Mouse (Mus musculus): ENCODE results near the gene Adarb1. TPM values are rescaled to one million over a fixed set of nuclear protein-coding genes. Genes with fewer than 3 reads are reported as not detected.

Gene Adarb1
- polyA plus RNA-seq, 1 experiment from 2014 or later, result 3.0 TPM

GRCm38 (mm10) chr10:77324716-77325115 is 93.4 kb downstream of the Adarb1 start:
- H3K9ac ChIP-seq (ENCODE audit: low read depth, low read length), result no peak overlapping the region
- no peaks in the 10 kb centered on the region for H3K36me3 ChIP-seq (ENCODE audit: control insufficient read depth, insufficient read depth, low read length)
- 87% methylated on average over 6 of the region's 6 CpGs for WGBS
- no peaks in the 10 kb centered on the region for H3K4me1 ChIP-seq (ENCODE audit: control insufficient read depth, insufficient read depth, low read length)
- no peaks in the 10 kb centered on the region for H3K27me3 ChIP-seq (replicated peaks; ENCODE audit: control insufficient read depth, insufficient read depth, low read length)
- ATAC-seq, result no peak
- no peak overlapping the region for H3K4me3 ChIP-seq (ENCODE audit: low read length)
- H3K9me3 ChIP-seq (ENCODE audit: control insufficient read depth, low read length), result no peaks in the 10 kb centered on the region
- no peak overlapping the region for H3K27ac ChIP-seq (ENCODE audit: low read length)
- no peak overlapping the region for H3K4me2 ChIP-seq (ENCODE audit: low read depth, low read length)

- WGBS, result 75% methylated on average over 8 of the region's 8 CpGs
- Histone ChIP-seq H3K27me3 (replicated peaks; ENCODE audit: control insufficient read depth, insufficient read depth, low read length) (no peaks in the 10 kb centered on the region), H3K9ac (ENCODE audit: low read depth, low read length) (no peak overlapping the region), H3K9me3 (ENCODE audit: control insufficient read depth, low read length) (no peaks in the 10 kb centered on the region), H3K27ac (ENCODE audit: low read length) (no peak overlapping the region), H3K4me2 (ENCODE audit: low read depth, low read length) (no peak overlapping the region), H3K4me1 (ENCODE audit: control insufficient read depth, insufficient read depth, low read length) (no peaks in the 10 kb centered on the region), H3K4me3 (ENCODE audit: low read length) (no peak overlapping the region), H3K36me3 (ENCODE audit: control insufficient read depth, insufficient read depth, low read length) (no peaks in the 10 kb centered on the region)
- no peak for ATAC-seq
Measured at GRCm38 (mm10) chr10:77321611-77322010, 96.5 kb downstream of the Adarb1 start.

- WGBS, result 88% methylated on average over 1 of the region's 1 CpGs
- Histone ChIP-seq H3K27me3 (replicated peaks; ENCODE audit: control insufficient read depth, insufficient read depth, low read length) (no peaks in the 10 kb centered on the region), H3K9ac (ENCODE audit: low read depth, low read length) (no peak overlapping the region), H3K4me3 (ENCODE audit: low read length) (no peak overlapping the region), H3K9me3 (ENCODE audit: control insufficient read depth, low read length) (no peaks in the 10 kb centered on the region), H3K27ac (ENCODE audit: low read length) (no peak overlapping the region), H3K4me2 (ENCODE audit: low read depth, low read length) (no peak overlapping the region), H3K36me3 (ENCODE audit: control insufficient read depth, insufficient read depth, low read length) (no peaks in the 10 kb centered on the region), H3K4me1 (ENCODE audit: control insufficient read depth, insufficient read depth, low read length) (no peaks in the 10 kb centered on the region)
- ATAC-seq, result no peak
Measured at GRCm38 (mm10) chr10:77321001-77321400, 97.1 kb downstream of the Adarb1 start.

GRCm38 (mm10) chr10:77315682-77316081 is 102.4 kb downstream of the Adarb1 start:
- Histone ChIP-seq H3K4me1 (ENCODE audit: control insufficient read depth, insufficient read depth, low read length) (no peaks in the 10 kb centered on the region), H3K27ac (ENCODE audit: low read length) (no peak overlapping the region), H3K9me3 (ENCODE audit: control insufficient read depth, low read length) (no peaks in the 10 kb centered on the region), H3K27me3 (replicated peaks; ENCODE audit: control insufficient read depth, insufficient read depth, low read length) (no peaks in the 10 kb centered on the region), H3K36me3 (ENCODE audit: control insufficient read depth, insufficient read depth, low read length) (no peaks in the 10 kb centered on the region), H3K4me3 (ENCODE audit: low read length) (no peak overlapping the region), H3K4me2 (ENCODE audit: low read depth, low read length) (no peak overlapping the region), H3K9ac (ENCODE audit: low read depth, low read length) (no peak overlapping the region)
- WGBS, result 84% methylated on average over 2 of the region's 2 CpGs
- no peak for ATAC-seq

GRCm38 (mm10) chr10:77314711-77315266 is 103.3 kb downstream of the Adarb1 start:
- no peaks in the 10 kb centered on the region for H3K4me1 ChIP-seq (ENCODE audit: control insufficient read depth, insufficient read depth, low read length)
- H3K9me3 ChIP-seq (ENCODE audit: control insufficient read depth, low read length), result no peaks in the 10 kb centered on the region
- no peak overlapping the region for H3K4me3 ChIP-seq (ENCODE audit: low read length)
- H3K4me2 ChIP-seq (ENCODE audit: low read depth, low read length), result no peak overlapping the region
- H3K36me3 ChIP-seq (ENCODE audit: control insufficient read depth, insufficient read depth, low read length), result no peaks in the 10 kb centered on the region
- no peak overlapping the region for H3K27ac ChIP-seq (ENCODE audit: low read length)
- WGBS, result 88% methylated on average over 9 of the region's 9 CpGs
- ATAC-seq, result no peak
- H3K27me3 ChIP-seq (replicated peaks; ENCODE audit: control insufficient read depth, insufficient read depth, low read length), result no peaks in the 10 kb centered on the region
- H3K9ac ChIP-seq (ENCODE audit: low read depth, low read length), result no peak overlapping the region

GRCm38 (mm10) chr10:77308978-77309377 is 109.1 kb downstream of the Adarb1 start:
- no peak overlapping the region for H3K4me2 ChIP-seq (ENCODE audit: low read depth, low read length)
- no peak for ATAC-seq
- H3K27ac ChIP-seq (ENCODE audit: low read length), result no peak overlapping the region
- H3K4me1 ChIP-seq (ENCODE audit: control insufficient read depth, insufficient read depth, low read length), result no peaks in the 10 kb centered on the region
- H3K27me3 ChIP-seq (replicated peaks; ENCODE audit: control insufficient read depth, insufficient read depth, low read length), result no peaks in the 10 kb centered on the region
- H3K36me3 ChIP-seq (ENCODE audit: control insufficient read depth, insufficient read depth, low read length), result no peaks in the 10 kb centered on the region
- H3K9me3 ChIP-seq (ENCODE audit: control insufficient read depth, low read length), result no peaks in the 10 kb centered on the region
- no peak overlapping the region for H3K9ac ChIP-seq (ENCODE audit: low read depth, low read length)
- WGBS, result 53% methylated on average over 10 of the region's 10 CpGs
- no peak overlapping the region for H3K4me3 ChIP-seq (ENCODE audit: low read length)

- no peak for ATAC-seq
- Histone ChIP-seq H3K27me3 (replicated peaks; ENCODE audit: control insufficient read depth, insufficient read depth, low read length) (no peaks in the 10 kb centered on the region), H3K4me2 (ENCODE audit: low read depth, low read length) (no peak overlapping the region)
Measured at GRCm38 (mm10) chr10:77305766-77306165, 112.3 kb downstream of the Adarb1 start.

GRCm38 (mm10) chr10:77304840-77305533 is 113.1 kb downstream of the Adarb1 start:
- 40% methylated on average over 4 of the region's 4 CpGs for WGBS
- H3K36me3 ChIP-seq (ENCODE audit: control insufficient read depth, insufficient read depth, low read length), result no peaks in the 10 kb centered on the region

More at GRCm38 (mm10) chr10:77305766-77306165, 112.3 kb downstream of the Adarb1 start:
- Histone ChIP-seq H3K9ac (ENCODE audit: low read depth, low read length) (no peak overlapping the region), H3K36me3 (ENCODE audit: control insufficient read depth, insufficient read depth, low read length) (no peaks in the 10 kb centered on the region), H3K27ac (ENCODE audit: low read length) (no peak overlapping the region), H3K9me3 (ENCODE audit: control insufficient read depth, low read length) (no peaks in the 10 kb centered on the region), H3K4me3 (ENCODE audit: low read length) (no peak overlapping the region), H3K4me1 (ENCODE audit: control insufficient read depth, insufficient read depth, low read length) (no peaks in the 10 kb centered on the region)
- WGBS, result 72% methylated on average over 8 of the region's 8 CpGs

GRCm38 (mm10) chr10:77304362-77304761 is 113.7 kb downstream of the Adarb1 start:
- no peak for ATAC-seq
- no peaks in the 10 kb centered on the region for H3K4me1 ChIP-seq (ENCODE audit: control insufficient read depth, insufficient read depth, low read length)
- no peaks in the 10 kb centered on the region for H3K9me3 ChIP-seq (ENCODE audit: control insufficient read depth, low read length)
- H3K4me3 ChIP-seq (ENCODE audit: low read length), result no peak overlapping the region
- WGBS, result 88% methylated on average over 3 of the region's 3 CpGs
- H3K27ac ChIP-seq (ENCODE audit: low read length), result no peak overlapping the region
- no peak overlapping the region for H3K4me2 ChIP-seq (ENCODE audit: low read depth, low read length)
- H3K9ac ChIP-seq (ENCODE audit: low read depth, low read length), result no peak overlapping the region
- H3K27me3 ChIP-seq (replicated peaks; ENCODE audit: control insufficient read depth, insufficient read depth, low read length), result no peaks in the 10 kb centered on the region
- H3K36me3 ChIP-seq (ENCODE audit: control insufficient read depth, insufficient read depth, low read length), result no peaks in the 10 kb centered on the region

More at GRCm38 (mm10) chr10:77304840-77305533, 113.1 kb downstream of the Adarb1 start:
- no peak overlapping the region for H3K9ac ChIP-seq (ENCODE audit: low read depth, low read length)
- no peaks in the 10 kb centered on the region for H3K4me1 ChIP-seq (ENCODE audit: control insufficient read depth, insufficient read depth, low read length)
- H3K27me3 ChIP-seq (replicated peaks; ENCODE audit: control insufficient read depth, insufficient read depth, low read length), result no peaks in the 10 kb centered on the region
- ATAC-seq, result no peak
- no peak overlapping the region for H3K27ac ChIP-seq (ENCODE audit: low read length)
- no peak overlapping the region for H3K4me3 ChIP-seq (ENCODE audit: low read length)
- H3K4me2 ChIP-seq (ENCODE audit: low read depth, low read length), result no peak overlapping the region
- H3K9me3 ChIP-seq (ENCODE audit: control insufficient read depth, low read length), result no peaks in the 10 kb centered on the region

- Histone ChIP-seq H3K4me3 (ENCODE audit: low read length) (no peak overlapping the region), H3K9me3 (ENCODE audit: control insufficient read depth, low read length) (no peaks in the 10 kb centered on the region), H3K4me1 (ENCODE audit: control insufficient read depth, insufficient read depth, low read length) (no peaks in the 10 kb centered on the region), H3K27ac (ENCODE audit: low read length) (no peak overlapping the region), H3K4me2 (ENCODE audit: low read depth, low read length) (no peak overlapping the region), H3K9ac (ENCODE audit: low read depth, low read length) (no peak overlapping the region), H3K27me3 (replicated peaks; ENCODE audit: control insufficient read depth, insufficient read depth, low read length) (no peaks in the 10 kb centered on the region), H3K36me3 (ENCODE audit: control insufficient read depth, insufficient read depth, low read length) (no peaks in the 10 kb centered on the region)
- WGBS, result 77% methylated on average over 4 of the region's 4 CpGs
- ATAC-seq, result no peak
Measured at GRCm38 (mm10) chr10:77300934-77301297, 117.2 kb downstream of the Adarb1 start.
